Mouse (Mus musculus) megakaryocyte, embryonic 14.5 days (primary cell): ENCODE measurements around the gene Ccpg1.

ENCODE experiments used
- FLI1 ChIP-seq: IDR thresholded peaks from 2 replicates; pipeline ENCODE4 v1.6.1; 2012; ENCODE audit warnings: low read length, inconsistent platforms, mixed read lengths
- GATA1 ChIP-seq: IDR thresholded peaks from 3 replicates; pipeline ENCODE4 v1.6.1; 2012; ENCODE audit warnings: mixed read lengths, low read length, inconsistent platforms, borderline replicate concordance

- TF ChIP-seq GATA1 (no peak), FLI1 (no peak)
Observed at GRCm38 (mm10) chr9:73019841-73020240, 34.6 kb downstream of the Ccpg1 start.
